Mouse (Mus musculus) cerebellum, postnatal 4 days (tissue): ENCODE measurements around the gene Serpinb7.

Source experiments
- DNase-seq, 2 experiments: peaks; one replicate each; pipeline ENCODE4 v3.0.0; 2022; ENCODE audit warnings: low spot score in 2 of 2, mixed read lengths in 1 of 2

Gene Serpinb7

GRCm38 (mm10) chr1:107489577-107489976 lies 90.1 kb downstream of the Serpinb7 start:
- no peak for DNase-seq

GRCm38 (mm10) chr1:107496789-107497188 lies 97.3 kb downstream of the Serpinb7 start:
- no peak for DNase-seq

GRCm38 (mm10) chr1:107502025-107502424 lies 102.6 kb downstream of the Serpinb7 start:
- no peak for DNase-seq
